Mouse (Mus musculus) CD4-positive, CD25-positive, alpha-beta regulatory T cell, adult 2 months (primary cell): ENCODE measurements around the gene Rnf8.

ENCODE experiments used
- DNase-seq: peaks from one replicate; pipeline ENCODE4 v3.0.0-alpha.2; 2012; ENCODE audit warnings: low read depth, low spot score

Gene Rnf8

GRCm38 (mm10) chr17:29623488-29623887 lies 8.9 kb downstream of the Rnf8 start:
- DNase-seq: no peak

- DNase-seq: no peak
Measured at GRCm38 (mm10) chr17:29627285-29627684, 12.7 kb downstream of the Rnf8 start.

GRCm38 (mm10) chr17:29628946-29629345 lies 14.4 kb downstream of the Rnf8 start:
- DNase-seq: no peak

- no peak for DNase-seq
Measured at GRCm38 (mm10) chr17:29629620-29630019, 15.0 kb downstream of the Rnf8 start.

- no peak for DNase-seq
Measured at GRCm38 (mm10) chr17:29632312-29632711, 17.7 kb downstream of the Rnf8 start.

- no peak for DNase-seq
Measured at GRCm38 (mm10) chr17:29635492-29635891, 20.9 kb downstream of the Rnf8 start.

GRCm38 (mm10) chr17:29636118-29636517 lies 21.5 kb downstream of the Rnf8 start:
- DNase-seq: peak; percentile 46

DNA sequence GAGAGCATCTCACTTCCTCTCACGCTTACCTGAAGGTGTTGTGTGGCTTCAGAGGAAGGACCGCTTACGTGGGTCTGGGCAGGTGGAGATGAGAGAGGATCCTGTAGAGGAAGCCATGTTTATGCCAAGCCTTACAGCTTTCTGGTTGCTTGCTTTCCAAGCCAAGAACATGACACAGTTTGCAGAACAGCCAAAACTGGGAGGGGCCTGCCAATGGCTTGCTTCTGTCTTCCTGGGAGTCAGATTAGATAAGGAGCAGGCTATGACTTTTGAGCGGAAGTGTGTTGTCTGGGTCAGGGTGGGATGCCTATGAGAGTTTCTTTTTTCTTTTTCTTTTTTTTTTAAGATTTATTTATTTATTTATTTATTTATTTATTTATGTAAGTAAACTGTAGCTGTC lies 22.8 kb downstream of the Rnf8 start:
- DNase-seq: no peak

GRCm38 (mm10) chr17:29637895-29638294 lies 23.3 kb downstream of the Rnf8 start:
- no peak for DNase-seq

GRCm38 (mm10) chr17:29640971-29641370 lies 26.4 kb downstream of the Rnf8 start:
- DNase-seq: no peak

GRCm38 (mm10) chr17:29642219-29642618 lies 27.6 kb downstream of the Rnf8 start:
- no peak for DNase-seq

DNA sequence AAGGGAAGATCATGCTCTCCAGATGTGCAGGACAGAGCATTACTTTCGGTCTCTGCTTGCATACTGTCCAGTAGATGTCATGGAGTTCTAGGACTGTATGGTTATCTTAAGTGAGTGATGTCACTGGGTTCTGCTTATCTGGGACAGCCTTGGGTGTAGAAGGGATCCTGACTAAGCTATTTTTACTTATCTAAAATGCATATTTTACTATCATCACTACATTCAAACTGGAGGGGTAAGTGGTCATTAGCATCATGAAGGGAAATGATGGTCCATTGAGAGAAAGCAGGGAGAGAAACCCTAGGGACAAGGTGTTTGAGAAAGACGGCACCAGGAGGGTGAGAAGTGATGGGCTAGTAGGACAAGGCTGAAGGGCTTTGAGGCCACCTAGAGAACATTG lies 43.7 kb downstream of the Rnf8 start:
- no peak for DNase-seq

DNA sequence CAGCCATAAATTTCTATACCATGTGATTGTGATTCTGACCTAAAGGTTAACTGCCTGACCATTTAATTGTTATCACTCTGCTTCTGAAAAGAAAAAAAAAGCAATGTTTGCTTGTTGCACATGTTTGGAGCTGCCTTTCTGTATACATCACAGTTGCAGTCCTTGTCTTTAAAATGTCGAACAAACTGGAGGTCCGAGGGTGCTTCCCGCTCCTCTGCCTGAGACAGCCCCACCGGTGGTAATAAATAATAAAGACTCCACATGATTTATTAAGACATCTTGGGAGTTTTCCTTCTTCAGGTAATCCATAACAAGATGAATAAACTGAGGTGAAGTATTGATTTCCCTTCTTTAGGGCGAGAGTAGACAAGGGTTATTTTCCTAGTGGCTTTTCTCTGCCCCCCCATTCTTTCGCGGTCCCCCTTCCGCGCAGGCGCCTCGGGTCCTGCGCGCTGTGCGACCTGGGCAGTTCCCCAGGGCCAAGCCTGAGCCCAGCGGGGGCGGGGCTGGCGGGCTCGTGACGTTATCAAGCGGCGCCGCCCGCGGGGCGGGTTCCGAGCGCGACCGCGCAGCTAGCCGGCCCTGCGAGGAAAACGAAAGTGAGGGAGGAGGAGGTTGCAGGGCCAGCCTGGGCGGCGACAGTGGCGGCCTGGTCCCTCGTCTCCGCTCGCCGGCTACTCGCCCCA lies 45.6 kb downstream of the Rnf8 start, which contains the start of gene Cmtr1:
TSS of gene Cmtr1 (plus strand) at position 520 of the 686 bp plus-strand sequence.
- peak; percentile 95 for DNase-seq

DNA sequence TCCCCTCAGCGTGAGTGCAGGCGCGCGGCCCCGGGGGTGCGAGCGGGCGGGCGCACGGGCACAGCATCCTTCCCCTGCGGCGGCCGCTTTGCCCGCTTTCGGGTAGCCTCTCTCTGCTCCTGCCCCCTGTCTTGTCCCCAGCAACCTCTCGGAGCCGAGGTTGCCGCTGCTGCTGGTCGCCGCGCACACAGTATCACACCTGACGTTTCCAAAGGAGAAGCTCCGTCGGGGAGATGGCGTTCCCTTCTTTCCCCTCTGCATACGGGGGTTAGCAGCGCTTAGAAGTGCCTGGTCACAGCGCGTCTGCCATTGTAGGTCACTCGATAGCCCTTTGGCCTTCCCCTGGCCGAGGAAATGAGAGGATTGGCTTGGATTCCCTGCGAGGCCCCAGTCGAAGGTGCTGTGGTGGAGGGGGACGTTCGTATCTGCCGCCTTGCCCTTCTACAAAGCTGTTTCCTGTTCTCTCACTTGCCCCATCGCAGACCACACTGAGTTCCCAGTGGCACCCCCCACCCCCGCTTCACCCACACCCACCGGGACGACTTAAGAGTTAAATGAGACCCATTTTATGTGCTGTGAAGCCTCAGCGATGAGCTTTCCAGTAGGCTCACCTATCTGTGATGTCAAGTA lies 46.3 kb downstream of the Rnf8 start:
- DNase-seq: peak; percentile 53

- DNase-seq: no peak
Measured at GRCm38 (mm10) chr17:29662145-29662544, 47.6 kb downstream of the Rnf8 start.

- DNase-seq: no peak
Measured at GRCm38 (mm10) chr17:29668051-29668986, 53.7 kb downstream of the Rnf8 start.

- no peak for DNase-seq
Measured at GRCm38 (mm10) chr17:29669030-29669429, 54.4 kb downstream of the Rnf8 start.

- no peak for DNase-seq
Measured at GRCm38 (mm10) chr17:29669936-29670335, 55.3 kb downstream of the Rnf8 start.

DNA sequence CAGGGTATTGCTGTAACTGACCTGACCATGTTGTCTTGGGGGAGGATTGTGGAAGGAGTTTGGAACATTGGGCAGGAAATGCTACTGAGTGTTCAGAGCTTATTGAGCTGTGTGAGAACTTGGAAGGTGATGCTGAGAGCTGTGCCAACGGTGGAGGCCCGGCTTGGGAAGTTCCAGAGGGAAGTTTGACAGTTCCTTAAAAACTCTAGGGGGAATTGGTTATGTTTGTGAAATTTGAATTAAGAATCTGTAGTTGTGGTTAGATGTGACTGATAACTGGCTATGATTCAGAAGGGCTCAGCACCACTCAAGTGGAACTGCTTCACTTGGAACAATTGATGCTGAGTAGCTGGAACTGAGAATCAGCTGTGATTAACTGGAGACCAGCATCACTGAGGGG lies 56.4 kb downstream of the Rnf8 start:
- no peak for DNase-seq

GRCm38 (mm10) chr17:29673325-29673724 lies 58.7 kb downstream of the Rnf8 start:
- DNase-seq: no peak

GRCm38 (mm10) chr17:29678526-29678925 lies 63.9 kb downstream of the Rnf8 start:
- no peak for DNase-seq

DNA sequence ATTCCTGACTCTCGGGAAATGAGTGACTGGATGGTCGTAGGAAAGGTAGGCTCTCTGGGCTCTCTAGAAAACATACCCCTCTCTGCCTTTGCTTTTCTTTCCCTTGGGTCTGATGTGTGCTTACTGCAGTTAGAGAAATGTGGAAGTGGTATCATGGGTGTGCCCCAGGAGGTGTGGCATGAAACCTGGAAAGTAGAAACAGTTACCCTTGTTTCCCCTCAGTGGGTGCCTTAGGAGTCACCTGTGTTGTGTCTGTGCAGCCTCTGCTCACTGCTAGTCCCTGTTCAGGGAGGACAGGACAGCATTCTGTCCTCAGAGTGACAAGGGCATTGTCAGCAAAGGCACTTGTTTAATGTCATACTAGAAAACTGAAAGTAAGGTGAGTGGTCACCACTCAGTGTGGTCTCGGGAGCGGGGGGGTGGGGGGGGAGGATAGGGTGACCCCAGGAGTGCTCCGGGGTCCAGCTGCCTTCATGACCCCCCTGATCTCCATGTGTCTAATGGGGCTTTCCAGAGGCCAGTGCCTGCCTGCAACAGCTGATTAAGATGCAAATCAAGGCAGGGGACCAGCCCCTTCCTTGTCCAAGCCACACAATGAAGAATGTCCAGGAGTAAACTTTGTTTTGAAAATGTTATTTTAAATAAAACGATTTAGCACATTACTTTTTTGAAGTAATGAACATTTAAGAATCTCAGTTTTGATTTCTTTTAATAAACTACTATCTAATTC lies 64.6 kb downstream of the Rnf8 start:
- no peak for DNase-seq
